Mouse (Mus musculus) R1 (cell line): ENCODE measurements at regions not wholly inside any gene's neighbourhood (a gene's known extent, or its start where the extent isn't known, plus 50 kb on each side); places are given as distances from the start of the nearest gene placed in this dataset.
"Not testable (repeated sequence)": the region's sequence is repeated elsewhere in the genome, so short reads cannot be mapped to it uniquely, and the experiment has no call there.

Experiments
- DNase-seq: peaks from one replicate; pipeline ENCODE4 v3.0.0-alpha.2; 2018; ENCODE audit warnings: low read depth, low spot score

GRCm38 (mm10) chr12:45597904-45598570 lies 523.5 kb upstream of the Stxbp6 start:
- DNase-seq = no peak

GRCm38 (mm10) chr12:45594689-45595088 lies 520.2 kb upstream of the Stxbp6 start:
- no peak for DNase-seq

- DNase-seq = no peak
Observed at GRCm38 (mm10) chr12:45590191-45590590, 515.7 kb upstream of the Stxbp6 start.

GRCm38 (mm10) chr12:45585763-45586162 lies 511.3 kb upstream of the Stxbp6 start:
- DNase-seq = no peak

GRCm38 (mm10) chr12:45563325-45564030 lies 489.0 kb upstream of the Stxbp6 start:
- DNase-seq = no peak

- DNase-seq = no peak
Observed at GRCm38 (mm10) chr12:45562637-45563220, 488.2 kb upstream of the Stxbp6 start.

GRCm38 (mm10) chr12:45561889-45562288 lies 487.4 kb upstream of the Stxbp6 start:
- DNase-seq = no peak

- DNase-seq = no peak
Observed at GRCm38 (mm10) chr12:45561362-45561761, 486.9 kb upstream of the Stxbp6 start.

GRCm38 (mm10) chr12:45549906-45550305 lies 475.4 kb upstream of the Stxbp6 start:
- DNase-seq = not testable (repeated sequence)

GRCm38 (mm10) chr12:45519554-45519953 lies 445.0 kb upstream of the Stxbp6 start:
- DNase-seq = peak; percentile 3

GRCm38 (mm10) chr12:45514459-45514858 lies 439.9 kb upstream of the Stxbp6 start:
- DNase-seq = no peak

- DNase-seq = peak; percentile 62
Observed at GRCm38 (mm10) chr12:45507400-45507982, 433.0 kb upstream of the Stxbp6 start.

- no peak for DNase-seq
Observed at GRCm38 (mm10) chr12:45499834-45500233, 425.3 kb upstream of the Stxbp6 start.

GRCm38 (mm10) chr12:45498230-45498629 lies 423.7 kb upstream of the Stxbp6 start:
- DNase-seq = no peak

GRCm38 (mm10) chr12:45489029-45489428 lies 414.5 kb upstream of the Stxbp6 start:
- DNase-seq = no peak

GRCm38 (mm10) chr12:45476881-45477280 lies 402.4 kb upstream of the Stxbp6 start:
- DNase-seq = no peak

- DNase-seq = no peak
Observed at GRCm38 (mm10) chr12:45468093-45468492, 393.6 kb upstream of the Stxbp6 start.

GRCm38 (mm10) chr12:45467058-45467457 lies 392.5 kb upstream of the Stxbp6 start:
- DNase-seq = peak; percentile 19

- DNase-seq = peak; percentile 13
Observed at GRCm38 (mm10) chr12:45466066-45466465, 391.6 kb upstream of the Stxbp6 start.

GRCm38 (mm10) chr12:45464952-45465351 lies 390.4 kb upstream of the Stxbp6 start:
- no peak for DNase-seq

GRCm38 (mm10) chr12:45458746-45459145 lies 384.2 kb upstream of the Stxbp6 start:
- not testable (repeated sequence) for DNase-seq

- DNase-seq = peak; percentile 75
Observed at GRCm38 (mm10) chr12:45443512-45444190, 369.1 kb upstream of the Stxbp6 start.
